Mouse (Mus musculus) neural tube, embryonic 11.5 days (tissue): ENCODE measurements at regions not wholly inside any gene's neighbourhood (a gene's known extent, or its start where the extent isn't known, plus 50 kb on each side); places are given as distances from the start of the nearest gene placed in this dataset.
A peak's percentile ranks its signal among the peaks of the same experiment; 100 is the strongest.

Experiments used
- ATAC-seq: fragments of 200-750 bp; cut with Nextera tagmentation; 2 replicates; pipeline ENCODE4 v1.8.0; 2017; ENCODE audit warnings: moderate number of reproducible peaks, mild to moderate bottlenecking, moderate TSS enrichment, moderate library complexity; ENCODE audit not compliant: insufficient read depth, low FRiP score, low TSS enrichment
- DNase-seq: peaks from one replicate; pipeline ENCODE4 v3.0.0-alpha.2; 2015; ENCODE audit warnings: low spot score
- H3K27ac ChIP-seq: fragments of 300-500 bp; sonication (generic); 2 replicates; pipeline ENCODE4 v1.5.1; 2014; ENCODE audit warnings: low read depth, mild to moderate bottlenecking, low read length
- H3K27me3 ChIP-seq: fragments of 300-500 bp; sonication (generic); 2 replicates; pipeline ENCODE4 v1.6.1; 2014; ENCODE audit warnings: mild to moderate bottlenecking, low read length, mixed read lengths; ENCODE audit not compliant: control insufficient read depth, insufficient read depth
- H3K36me3 ChIP-seq: fragments of 300-500 bp; sonication (generic); 2 replicates; pipeline ENCODE4 v1.6.1; 2014; ENCODE audit warnings: mild to moderate bottlenecking, low read length, moderate library complexity, mixed read lengths; ENCODE audit not compliant: control insufficient read depth, insufficient read depth
- H3K4me1 ChIP-seq: fragments of 300-500 bp; sonication (generic); 2 replicates; pipeline ENCODE4 v1.6.1; 2014; ENCODE audit warnings: low read length, mixed read lengths; ENCODE audit not compliant: control insufficient read depth, insufficient read depth
- H3K4me2 ChIP-seq: fragments of 300-500 bp; sonication (generic); 2 replicates; pipeline ENCODE4 v1.6.1; 2014; ENCODE audit warnings: low read depth, mild to moderate bottlenecking, moderate library complexity
- H3K4me3 ChIP-seq: fragments of 300-500 bp; sonication (generic); 2 replicates; pipeline ENCODE4 v1.5.1; 2014; ENCODE audit warnings: low read depth, low read length
- H3K9ac ChIP-seq: fragments of 300-500 bp; sonication (generic); 2 replicates; pipeline ENCODE4 v1.6.1; 2014; ENCODE audit warnings: mild to moderate bottlenecking, low read length
- H3K9me3 ChIP-seq: fragments of 300-500 bp; sonication (generic); 2 replicates; pipeline ENCODE4 v1.6.1; 2016; ENCODE audit warnings: low read length; ENCODE audit not compliant: control insufficient read depth
- WGBS: fragments of 180-500 bp; shearing (Covaris S2); extraction: QIAGEN DNeasy Blood & Tissue Kit; methylation state at CpG from one replicate; pipeline ENCODE4 v1.1.7; 2014; 5-methylcytosine and 5-hydroxymethylcytosine counted together

GRCm38 (mm10) chr11:45702916-45703315 lies 148.9 kb upstream of the Clint1 start:
- H3K27me3 ChIP-seq = no peaks in the 10 kb centered on the region
- peak overlapping the region; percentile 40; the same call in 1 of the 2 replicates for H3K27ac ChIP-seq
- no peak overlapping the region for H3K4me3 ChIP-seq
- H3K36me3 ChIP-seq = no peaks in the 10 kb centered on the region
- WGBS = 30% methylated on average over 3 of the region's 3 CpGs
- 0 out of 2 replicates have a peak, but pooled peaks cover 4% of the 10 kb centered on the region for H3K4me1 ChIP-seq
- H3K9ac ChIP-seq = no peak overlapping the region
- ATAC-seq (no peak; the same call in 1 of the 2 replicates), DNase-seq (no peak)
- H3K9me3 ChIP-seq = no peaks in the 10 kb centered on the region
- H3K4me2 ChIP-seq = no peak overlapping the region

- H3K27ac ChIP-seq = no peak overlapping the region
- ATAC-seq = no peak
These were observed 147.4 kb upstream of the Clint1 start for GRCm38 (mm10) chr11:45704411-45704810.

GRCm38 (mm10) chr11:45718630-45719029 lies 133.2 kb upstream of the Clint1 start:
- no peak overlapping the region for H3K4me2 ChIP-seq
- H3K27ac ChIP-seq = no peak overlapping the region
- no peaks in the 10 kb centered on the region for H3K4me1 ChIP-seq
- DNase-seq (no peak), ATAC-seq (no peak)
- no peaks in the 10 kb centered on the region for H3K27me3 ChIP-seq
- no peak overlapping the region for H3K9ac ChIP-seq
- no peaks in the 10 kb centered on the region for H3K9me3 ChIP-seq
- WGBS = 58% methylated on average over 2 of the region's 2 CpGs
- H3K36me3 ChIP-seq = no peaks in the 10 kb centered on the region
- no peak overlapping the region for H3K4me3 ChIP-seq

More at GRCm38 (mm10) chr11:45704411-45704810, 147.4 kb upstream of the Clint1 start:
- Histone ChIP-seq H3K27me3 (no peaks in the 10 kb centered on the region), H3K4me2 (no peak overlapping the region), H3K36me3 (no peaks in the 10 kb centered on the region), H3K9me3 (no peaks in the 10 kb centered on the region), H3K9ac (no peak overlapping the region), H3K4me1 (0 out of 2 replicates have a peak, but pooled peaks cover 4% of the 10 kb centered on the region), H3K4me3 (no peak overlapping the region)
- 70% methylated on average over 5 of the region's 5 CpGs for WGBS
- DNase-seq = no peak

GRCm38 (mm10) chr11:45719821-45720220 lies 132.0 kb upstream of the Clint1 start:
- H3K27ac ChIP-seq = no peak overlapping the region
- no peaks in the 10 kb centered on the region for H3K4me1 ChIP-seq
- 87% methylated on average over 6 of the region's 6 CpGs for WGBS
- no peak overlapping the region for H3K4me3 ChIP-seq
- DNase-seq (no peak), ATAC-seq (no peak)
- H3K27me3 ChIP-seq = no peaks in the 10 kb centered on the region
- no peak overlapping the region for H3K4me2 ChIP-seq
- H3K36me3 ChIP-seq = no peaks in the 10 kb centered on the region
- H3K9ac ChIP-seq = no peak overlapping the region
- H3K9me3 ChIP-seq = no peaks in the 10 kb centered on the region

- ATAC-seq = no peak
- peak; percentile 39 for DNase-seq
These were observed 115.3 kb upstream of the Clint1 start for GRCm38 (mm10) chr11:45736561-45736960.

GRCm38 (mm10) chr11:45738331-45738730 lies 113.5 kb upstream of the Clint1 start:
- ATAC-seq (no peak), DNase-seq (no peak)
- Histone ChIP-seq H3K4me3 (no peak overlapping the region), H3K4me2 (no peak overlapping the region), H3K4me1 (no peaks in the 10 kb centered on the region), H3K9ac (no peak overlapping the region), H3K9me3 (no peaks in the 10 kb centered on the region), H3K27ac (no peak overlapping the region), H3K27me3 (no peaks in the 10 kb centered on the region), H3K36me3 (no peaks in the 10 kb centered on the region)
- 76% methylated on average over 6 of the region's 6 CpGs for WGBS

More at GRCm38 (mm10) chr11:45736561-45736960, 115.3 kb upstream of the Clint1 start:
- no peaks in the 10 kb centered on the region for H3K9me3 ChIP-seq
- H3K27ac ChIP-seq = no peak overlapping the region
- H3K4me1 ChIP-seq = no peaks in the 10 kb centered on the region
- H3K36me3 ChIP-seq = no peaks in the 10 kb centered on the region
- no peak overlapping the region for H3K9ac ChIP-seq
- H3K4me2 ChIP-seq = no peak overlapping the region
- 49% methylated on average over 3 of the region's 3 CpGs for WGBS
- no peak overlapping the region for H3K4me3 ChIP-seq
- H3K27me3 ChIP-seq = no peaks in the 10 kb centered on the region

- Histone ChIP-seq H3K4me1 (no peaks in the 10 kb centered on the region), H3K27me3 (no peaks in the 10 kb centered on the region), H3K36me3 (no peaks in the 10 kb centered on the region), H3K9ac (no peak overlapping the region), H3K27ac (no peak overlapping the region), H3K4me2 (no peak overlapping the region), H3K4me3 (no peak overlapping the region), H3K9me3 (0 out of 2 replicates have a peak, but pooled peaks cover 3% of the 10 kb centered on the region)
- ATAC-seq (no peak), DNase-seq (no peak)
- WGBS = 78% methylated on average over 2 of the region's 2 CpGs
These were observed 105.9 kb upstream of the Clint1 start for GRCm38 (mm10) chr11:45745941-45746340.

GRCm38 (mm10) chr11:45750249-45750648 lies 101.6 kb upstream of the Clint1 start:
- DNase-seq = no peak
- H3K36me3 ChIP-seq = no peaks in the 10 kb centered on the region
- no peak overlapping the region for H3K27ac ChIP-seq
- H3K9ac ChIP-seq = no peak overlapping the region
- H3K4me2 ChIP-seq = no peak overlapping the region
- no peaks in the 10 kb centered on the region for H3K4me1 ChIP-seq
- 82% methylated on average over 2 of the region's 2 CpGs for WGBS
- no peaks in the 10 kb centered on the region for H3K9me3 ChIP-seq
- H3K4me3 ChIP-seq = no peak overlapping the region
- no peaks in the 10 kb centered on the region for H3K27me3 ChIP-seq
- no peak for ATAC-seq

GRCm38 (mm10) chr11:45752237-45752636 lies 99.6 kb upstream of the Clint1 start:
- Histone ChIP-seq H3K36me3 (no peaks in the 10 kb centered on the region), H3K9ac (no peak overlapping the region), H3K4me1 (no peaks in the 10 kb centered on the region), H3K4me3 (no peak overlapping the region), H3K27ac (no peak overlapping the region), H3K9me3 (no peaks in the 10 kb centered on the region), H3K27me3 (no peaks in the 10 kb centered on the region), H3K4me2 (no peak overlapping the region)
- 51% methylated on average over 1 of the region's 1 CpGs for WGBS
- ATAC-seq (no peak), DNase-seq (peak; percentile 26)
